Comparison of ENCODE assay signal across 9 mouse cellular contexts in the genomic region with DNA sequence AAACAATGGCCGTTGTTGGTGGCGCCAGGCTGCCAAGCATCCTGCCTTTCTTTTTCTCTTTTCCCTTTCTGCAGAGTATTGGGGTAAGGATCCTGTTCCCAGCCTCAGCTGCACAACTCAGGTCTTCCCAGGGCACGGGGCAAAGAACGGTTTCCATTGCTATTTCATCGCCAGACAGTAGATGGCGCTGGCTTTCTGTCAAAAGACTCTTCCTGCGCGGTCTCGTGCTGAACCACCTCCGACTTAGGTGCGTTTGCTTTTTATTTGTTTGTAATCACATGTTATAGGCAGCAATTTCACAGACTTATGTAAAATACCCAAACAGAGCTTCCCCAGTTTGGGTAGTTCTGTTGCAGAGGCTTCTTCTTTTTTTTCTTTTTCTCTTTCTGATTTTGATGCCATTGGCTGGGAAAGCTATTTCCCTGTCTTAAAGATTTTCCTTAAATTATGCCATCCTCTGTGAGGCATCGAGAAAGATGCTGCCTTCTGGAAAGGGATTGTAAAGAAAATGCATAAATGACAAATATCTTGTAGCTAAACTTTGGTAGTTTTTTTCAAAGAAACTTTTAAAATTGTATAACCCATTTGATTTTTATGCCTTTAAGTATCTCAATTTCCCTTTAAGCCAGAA.
DNase-seq lines count a peak whose midpoint lies in the region; ATAC-seq and TF ChIP-seq lines count a peak whose summit lies in the region.
"Had no signal": no experiment of that assay in that cellular context is flagged by ENCODE, and none has a peak within 500 bp of the region (broad histone marks: within the 10 kb centered on the region; RNA-seq: fewer than 3 reads in every experiment).

No protein-coding gene starts in this region.

- no peak overlapping the region for H3K27ac ChIP-seq in intestine, postnatal 0 days (ENCODE audit: low read depth, low read length)
- no peak overlapping the region for H3K27ac ChIP-seq in limb, embryonic 10.5 days
- H3K27ac ChIP-seq in midbrain, embryonic 14.5 days (replicated peaks; ENCODE audit: low read depth, low read length), result no peak overlapping the region

- DNase-seq in 3T3-L1 (ENCODE audit: low read depth, low spot score) (peak; percentile 76), adipocyte (ENCODE audit: low spot score) (peak; percentile 66)
- peak; percentile 86 for DNase-seq in embryo, embryonic 10 days (ENCODE audit: low spot score)
- peak; percentile 5 for DNase-seq in gonadal fat pad, adult 2 months (ENCODE audit: low read depth)
- peak; percentile 82 for DNase-seq in limb, embryonic 10.5 days (ENCODE audit: low spot score)
- DNase-seq in midbrain, embryonic 14.5 days, result peak; percentile 93
- peak; percentile 14 to 67 for DNase-seq in spleen, postnatal 4 days (ENCODE audit: low spot score in 2 of 2)

- WGBS in intestine, postnatal 0 days, result 4% methylated on average over 12 of the region's 12 CpGs
- WGBS in limb, embryonic 10.5 days, result 6% methylated on average over 12 of the region's 12 CpGs
- under 1% methylated on average over 12 of the region's 12 CpGs for WGBS in midbrain, embryonic 14.5 days

- no peak overlapping the region for H3K9ac ChIP-seq in intestine, postnatal 0 days (ENCODE audit: low read depth, low read length)
- H3K9ac ChIP-seq in midbrain, embryonic 14.5 days (replicated peaks; ENCODE audit: low read length), result no peak overlapping the region

- no peak for ATAC-seq in intestine, postnatal 0 days
- ATAC-seq in midbrain, embryonic 14.5 days (ENCODE audit: low FRiP score, low TSS enrichment), result peak; percentile 64

- H3K4me2 ChIP-seq in intestine, postnatal 0 days (replicated peaks; ENCODE audit: low read depth), result peak overlapping the region; percentile 47
- peak overlapping the region; percentile 47 for H3K4me2 ChIP-seq in midbrain, embryonic 14.5 days (ENCODE audit: low read length)

- H3K9me3 ChIP-seq in intestine, postnatal 0 days (ENCODE audit: control insufficient read depth), result no peaks in the 10 kb centered on the region
- H3K9me3 ChIP-seq in limb, embryonic 10.5 days (replicated peaks), result no peaks in the 10 kb centered on the region
- H3K9me3 ChIP-seq in midbrain, embryonic 14.5 days (ENCODE audit: control insufficient read depth, low read length), result no peaks in the 10 kb centered on the region

- peak; percentile 92 for TF ChIP-seq CTCF in intestine, postnatal 0 days (IDR thresholded peaks at IDR 0.05; ENCODE audit: low read depth)

- no peak overlapping the region for H3K4me3 ChIP-seq in intestine, postnatal 0 days (ENCODE audit: low read depth, low read length)
- no peak overlapping the region for H3K4me3 ChIP-seq in limb, embryonic 10.5 days
- H3K4me3 ChIP-seq in midbrain, embryonic 14.5 days (replicated peaks; ENCODE audit: low read depth, low read length), result no peak overlapping the region
- H3K4me3 ChIP-seq: erythroblast, embryonic 14.5 days had no signal

- H3K4me1 ChIP-seq in intestine, postnatal 0 days (replicated peaks; ENCODE audit: control insufficient read depth, insufficient read depth, low read length), result no peaks in the 10 kb centered on the region
- no peaks in the 10 kb centered on the region for H3K4me1 ChIP-seq in limb, embryonic 10.5 days
- H3K4me1 ChIP-seq in midbrain, embryonic 14.5 days (ENCODE audit: control insufficient read depth, insufficient read depth, low read length), result peaks cover 7% of the 10 kb centered on the region; the same call in 1 of the 2 replicates

- H3K27me3 ChIP-seq in intestine, postnatal 0 days (replicated peaks; ENCODE audit: control insufficient read depth, insufficient read depth, low read length), result 0 out of 2 replicates have a peak, but pooled peaks cover 4% of the 10 kb centered on the region
- H3K27me3 ChIP-seq in limb, embryonic 10.5 days (ENCODE audit: low read depth, poor library complexity, severe bottlenecking), result no peaks in the 10 kb centered on the region
- H3K27me3 ChIP-seq in midbrain, embryonic 14.5 days (ENCODE audit: control insufficient read depth, insufficient read depth, low read length), result no peaks in the 10 kb centered on the region

- H3K36me3 ChIP-seq in intestine, postnatal 0 days (ENCODE audit: control insufficient read depth, insufficient read depth), result no peaks in the 10 kb centered on the region
- H3K36me3 ChIP-seq in limb, embryonic 10.5 days, result no peaks in the 10 kb centered on the region
- no peaks in the 10 kb centered on the region for H3K36me3 ChIP-seq in midbrain, embryonic 14.5 days (ENCODE audit: control insufficient read depth, insufficient read depth, low read length)

Comparison
In these comparisons a context has a peak if more than half of its experiments do, and no peak if none do; other contexts are left out.
1. DNase-seq: peak in every context shown above with its lines; median percentile 93 in midbrain, embryonic 14.5 days; 86 in embryo, embryonic 10 days; 82 in limb, embryonic 10.5 days; 76 in 3T3-L1; 66 in adipocyte; 40 in spleen, postnatal 4 days; 5 in gonadal fat pad, adult 2 months.